Comparison of ENCODE assay signal across 7 mouse cellular contexts in the genomic region with DNA sequence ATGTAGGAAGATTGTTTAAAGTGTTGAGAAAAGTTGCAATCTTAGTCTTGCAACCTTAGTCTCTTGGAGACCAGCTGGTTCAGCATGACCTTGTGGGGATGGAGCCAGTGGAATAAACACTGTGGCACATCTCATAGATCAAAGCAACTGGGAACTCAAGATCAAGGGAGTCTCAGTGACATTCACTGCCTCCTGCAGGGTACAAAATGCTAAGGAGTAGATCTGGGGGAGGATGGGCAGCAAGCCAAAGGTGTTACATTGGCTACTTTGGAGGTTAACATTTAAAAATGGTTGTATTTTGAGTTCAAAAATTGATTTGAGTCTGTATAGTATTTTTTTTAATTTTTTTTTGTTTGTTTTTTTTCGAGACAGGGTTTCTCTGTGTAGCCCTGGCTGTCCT.
"Had no signal": no experiment of that assay in that cellular context is flagged by ENCODE, and none has a peak within 500 bp of the region (broad histone marks: within the 10 kb centered on the region; RNA-seq: fewer than 3 reads in every experiment).

No protein-coding gene starts in this region.

- DNase-seq: liver, postnatal 0 days; lung, adult 2 months; lung, postnatal 14 days; lung, postnatal 36 days; right cerebral cortex, postnatal 14 days; thymus, adult 2 months; thymus, postnatal 25 days had no signal
